In genomic region chr11:87398402-87398801, GRCm38 (mm10) we compare ENCODE assay signal across 21 mouse cellular contexts. TPM values are rescaled to one million over a fixed set of nuclear protein-coding genes. Genes with fewer than 3 reads are reported as not detected.
DNase-seq lines count a peak whose midpoint lies in the region; ATAC-seq and TF ChIP-seq lines count a peak whose summit lies in the region.
"Had no signal": no experiment of that assay in that cellular context is flagged by ENCODE, and none has a peak within 500 bp of the region (broad histone marks: within the 10 kb centered on the region; RNA-seq: fewer than 3 reads in every experiment).

No protein-coding gene starts in this region.

- 93% methylated on average over 2 of the region's 2 CpGs for WGBS in forebrain, postnatal 0 days
- WGBS in forebrain, embryonic 12.5 days = 92% methylated on average over 2 of the region's 2 CpGs

- peak; percentile 71 for TF ChIP-seq RAD21 in MEL (IDR thresholded peaks at IDR 0.05; ENCODE audit: low read depth, low read length)

- no peaks in the 10 kb centered on the region for H3K36me3 ChIP-seq in forebrain, postnatal 0 days (ENCODE audit: insufficient read depth)
- no peaks in the 10 kb centered on the region for H3K36me3 ChIP-seq in forebrain, embryonic 12.5 days (replicated peaks)
- peaks cover 0 to 2% of the 10 kb centered on the region in 2 experiments; a peak in 1 of 4 replicates for H3K36me3 ChIP-seq in MEL (ENCODE audit: control insufficient read depth in 1 of 2, insufficient read depth in 2 of 2, low read length in 2 of 2)
- H3K36me3 ChIP-seq: intestine, embryonic 15.5 days; kidney, embryonic 15.5 days; limb, embryonic 15.5 days; midbrain, embryonic 15.5 days; neural tube, embryonic 15.5 days had no signal

- H3K4me1 ChIP-seq in forebrain, postnatal 0 days (ENCODE audit: insufficient read depth) = no peaks in the 10 kb centered on the region
- no peaks in the 10 kb centered on the region for H3K4me1 ChIP-seq in forebrain, embryonic 12.5 days
- no peaks in the 10 kb centered on the region for H3K4me1 ChIP-seq in MEL (ENCODE audit: control insufficient read depth in 1 of 2, insufficient read depth in 2 of 2, low read length in 2 of 2)
- H3K4me1 ChIP-seq: heart, embryonic 10.5 days; intestine, embryonic 15.5 days; kidney, embryonic 15.5 days; midbrain, embryonic 15.5 days; neural tube, embryonic 15.5 days had no signal

- no peaks in the 10 kb centered on the region for H3K79me2 ChIP-seq in MEL (ENCODE audit: control insufficient read depth, insufficient read depth, low read length, poor library complexity)

- H3K9ac ChIP-seq in forebrain, postnatal 0 days = no peak overlapping the region
- H3K9ac ChIP-seq in forebrain, embryonic 12.5 days = no peak overlapping the region
- H3K9ac ChIP-seq in MEL (ENCODE audit: control insufficient read depth, low read depth, low read length, poor library complexity, severe bottlenecking) = no peak overlapping the region
- H3K9ac ChIP-seq: intestine, embryonic 15.5 days; kidney, embryonic 15.5 days; limb, embryonic 15.5 days; midbrain, embryonic 15.5 days; neural tube, embryonic 15.5 days had no signal

- no peak overlapping the region for H3K4me2 ChIP-seq in forebrain, postnatal 0 days (ENCODE audit: low read depth)
- no peak overlapping the region for H3K4me2 ChIP-seq in forebrain, embryonic 12.5 days
- H3K4me2 ChIP-seq: intestine, embryonic 15.5 days; kidney, embryonic 15.5 days; limb, embryonic 15.5 days; midbrain, embryonic 15.5 days; neural tube, embryonic 15.5 days had no signal

- H3K9me3 ChIP-seq in forebrain, postnatal 0 days (ENCODE audit: low read length) = no peaks in the 10 kb centered on the region
- H3K9me3 ChIP-seq in forebrain, embryonic 12.5 days = no peaks in the 10 kb centered on the region
- no peaks in the 10 kb centered on the region for H3K9me3 ChIP-seq in MEL (replicated peaks; ENCODE audit: insufficient read depth, low read length)
- H3K9me3 ChIP-seq: heart, embryonic 10.5 days; intestine, embryonic 15.5 days; kidney, embryonic 15.5 days; limb, embryonic 15.5 days; midbrain, embryonic 15.5 days; neural tube, embryonic 15.5 days had no signal

- no peak for TF ChIP-seq EP300 in MEL (IDR thresholded peaks at IDR 0.05; ENCODE audit: low read depth in 1 of 2, low read length in 2 of 2)

- H3K27me3 ChIP-seq in forebrain, postnatal 0 days (ENCODE audit: insufficient read depth, low read length) = no peaks in the 10 kb centered on the region
- no peaks in the 10 kb centered on the region for H3K27me3 ChIP-seq in forebrain, embryonic 12.5 days
- no peaks in the 10 kb centered on the region for H3K27me3 ChIP-seq in MEL (ENCODE audit: control insufficient read depth in 1 of 2, insufficient read depth in 2 of 2, low read length in 2 of 2)
- H3K27me3 ChIP-seq: intestine, embryonic 15.5 days; kidney, embryonic 15.5 days; limb, embryonic 15.5 days; midbrain, embryonic 15.5 days; neural tube, embryonic 15.5 days had no signal

- no peak overlapping the region for H3K4me3 ChIP-seq in forebrain, postnatal 0 days (ENCODE audit: low read depth, low read length)
- no peak overlapping the region for H3K4me3 ChIP-seq in forebrain, embryonic 12.5 days (replicated peaks)
- H3K4me3 ChIP-seq in layer of hippocampus, adult 2 months = no peak overlapping the region
- no peak overlapping the region for H3K4me3 ChIP-seq in MEL (ENCODE audit: control insufficient read depth in 1 of 2, insufficient read depth in 1 of 2, low read depth in 2 of 2, low read length in 2 of 2)
- H3K4me3 ChIP-seq: heart, embryonic 10.5 days; intestine, embryonic 15.5 days; kidney, embryonic 15.5 days; limb, embryonic 15.5 days; midbrain, embryonic 15.5 days; neural tube, embryonic 15.5 days had no signal

- ATAC-seq in forebrain, postnatal 0 days = no peak
- ATAC-seq in forebrain, embryonic 12.5 days (ENCODE audit: low FRiP score) = no peak
- ATAC-seq in megakaryocyte, adult 5-6 weeks (ENCODE audit: poor library complexity, severe bottlenecking) = no peak
- ATAC-seq: intestine, embryonic 15.5 days; midbrain, embryonic 15.5 days had no signal

- TF ChIP-seq POLR2A in MEL (IDR thresholded peaks at IDR 0.05; ENCODE audit: control insufficient read depth in 1 of 2, insufficient read depth in 1 of 2, low read depth in 1 of 2, low read length in 2 of 2, poor library complexity in 1 of 2) = no peak

- no peak overlapping the region for H3K27ac ChIP-seq in forebrain, postnatal 0 days (ENCODE audit: low read depth, low read length)
- no peak overlapping the region for H3K27ac ChIP-seq in forebrain, embryonic 12.5 days
- no peak overlapping the region for H3K27ac ChIP-seq in layer of hippocampus, adult 2 months
- H3K27ac ChIP-seq in MEL (ENCODE audit: control insufficient read depth, low read depth, low read length) = no peak overlapping the region
- H3K27ac ChIP-seq: heart, embryonic 10.5 days; intestine, embryonic 15.5 days; kidney, embryonic 15.5 days; limb, embryonic 15.5 days; midbrain, embryonic 15.5 days; neural tube, embryonic 15.5 days had no signal

- intact Hi-C loops in gastrocnemius, postnatal 36 days (cut with DNase I) = no loop called here

- DNase-seq in forebrain, postnatal 0 days = no peak
- no peak for DNase-seq in layer of hippocampus, adult 2 months (ENCODE audit: low spot score in 2 of 2)
- no peak for DNase-seq in layer of hippocampus, adult 18-20 months (ENCODE audit: low spot score in 2 of 2)
- DNase-seq in 3T3-L1 (ENCODE audit: low read depth, low spot score) (peak; percentile 27), MEL (ENCODE audit: low read depth, low spot score) (peak; percentile 63)
- no peak for DNase-seq in gastrocnemius, postnatal 36 days
- DNase-seq: cerebellum, adult 2 months; cerebellum, postnatal 36 days; heart, postnatal 10 days; layer of hippocampus, postnatal 36 days; lung, adult 2 months had no signal

- peak; percentile 40 for TF ChIP-seq CTCF in forebrain, postnatal 0 days (IDR thresholded peaks at IDR 0.05; ENCODE audit: low read depth)
- peak; percentile 55 for TF ChIP-seq CTCF in layer of hippocampus, adult 2 months (conservative IDR thresholded peaks at IDR 0.05)
- peak; percentile 40 to 65 (median 43) for TF ChIP-seq CTCF in MEL (IDR thresholded peaks at IDR 0.05 in 2 of 3, conservative IDR thresholded peaks at IDR 0.05 in 1 of 3; ENCODE audit: control insufficient read depth in 1 of 3, insufficient read depth in 1 of 3, low read depth in 2 of 3, low read length in 3 of 3, poor library complexity in 1 of 3, severe bottlenecking in 1 of 3)

TF ChIP-seq in MEL, 35 proteins besides CTCF, POLR2A, EP300 and RAD21:
- peak; percentile 67 for TF ChIP-seq SMC3 (IDR thresholded peaks at IDR 0.05; ENCODE audit: low read depth, low read length)
- no peak for TF ChIP-seq USF1 (IDR thresholded peaks at IDR 0.05; ENCODE audit: low read depth, low read length)
- TF ChIP-seq ZC3H11A (IDR thresholded peaks at IDR 0.05; ENCODE audit: low read depth, low read length) = peak; percentile 55
- no peak for TF ChIP-seq MAZ (IDR thresholded peaks at IDR 0.05; ENCODE audit: low read depth, low read length)

RNA-seq across cellular contexts. Expression of gene Rad51c, which starts 6.4 kb away (rescaled TPM):
- 1.9 and 4.0 TPM in 2 replicates for total RNA-seq in forebrain, postnatal 0 days (2014; rRNA removed)
- 1.9 and 2.6 TPM in 2 replicates for polyA plus RNA-seq in forebrain, postnatal 0 days (2015; fragmentation: Nextera tagmentation; extraction: Ambion mirVana)
- polyA plus RNA-seq in forebrain, embryonic 12.5 days (2016; fragmentation: Nextera tagmentation; extraction: Ambion mirVana) = 11.8 and 12.1 TPM in 2 replicates
- 1 to 10 TPM; 4.0 to 4.2 TPM for total RNA-seq in layer of hippocampus, adult 2 months (2021)
- 1 to 10 TPM; 4.5 to 4.6 TPM for total RNA-seq in layer of hippocampus, adult 18-20 months (2021)
- total RNA-seq in MEL (2012; rRNA removed) = 1.5 and 2.5 TPM in 2 replicates
- polyA plus RNA-seq in MEL (2012; ENCODE audit: insufficient read depth in 1 of 2, insufficient read length in 2 of 2, low read depth in 1 of 2, low replicate concordance in 2 of 2, missing spikeins in 1 of 2) = 1 to 10 TPM in 1 of 2 experiments, not detected in 1; 1.9 TPM
- under 1 TPM; 0.32 to 0.41 TPM for total RNA-seq in gastrocnemius, postnatal 36 days (2021)
- 4.6 and 4.8 TPM in 2 replicates for total RNA-seq in megakaryocyte, adult 5-6 weeks (2015)
- 5.2 and 5.7 TPM in 2 replicates for total RNA-seq in megakaryocyte, adult 5-6 weeks (2017)

RNA-seq across cellular contexts. Expression of gene Tex14, which starts 6.5 kb away (rescaled TPM):
- 0.23 and 0.81 TPM in 2 replicates for total RNA-seq in forebrain, postnatal 0 days (2014; rRNA removed)
- polyA plus RNA-seq in forebrain, postnatal 0 days (2015; fragmentation: Nextera tagmentation; extraction: Ambion mirVana) = 0.03 and 0.23 TPM in 2 replicates
- 0.35 and 0.42 TPM in 2 replicates for polyA plus RNA-seq in forebrain, embryonic 12.5 days (2016; fragmentation: Nextera tagmentation; extraction: Ambion mirVana)
- total RNA-seq in layer of hippocampus, adult 2 months (2021) = under 1 TPM; 0.20 to 0.26 TPM
- under 1 TPM; 0.15 to 0.23 TPM for total RNA-seq in layer of hippocampus, adult 18-20 months (2021)
- total RNA-seq in MEL (2012; rRNA removed) = 0.23 and 0.42 TPM in 2 replicates
- polyA plus RNA-seq in MEL (2012; ENCODE audit: insufficient read depth in 1 of 2, insufficient read length in 2 of 2, low read depth in 1 of 2, low replicate concordance in 2 of 2, missing spikeins in 1 of 2) = under 1 TPM in 1 of 2 experiments, not detected in 1; 0.42 TPM
- not detected for total RNA-seq in gastrocnemius, postnatal 36 days (2021)
- 0.13 and 0.43 TPM in 2 replicates for total RNA-seq in megakaryocyte, adult 5-6 weeks (2015)
- 0.15 and 1.1 TPM in 2 replicates for total RNA-seq in megakaryocyte, adult 5-6 weeks (2017)
- total RNA-seq: gastrocnemius, adult 8-10 months had no signal
- polyA plus RNA-seq: hindbrain, embryonic 11.5 days had no signal

RNA-seq across cellular contexts. Expression of gene Ppm1e, which starts 39.6 kb away (rescaled TPM):
- total RNA-seq in forebrain, postnatal 0 days (2014; rRNA removed) = 72.6 and 85.0 TPM in 2 replicates
- 14.3 and 18.9 TPM in 2 replicates for polyA plus RNA-seq in forebrain, postnatal 0 days (2015; fragmentation: Nextera tagmentation; extraction: Ambion mirVana)
- polyA plus RNA-seq in forebrain, embryonic 12.5 days (2016; fragmentation: Nextera tagmentation; extraction: Ambion mirVana) = 18.4 and 20.5 TPM in 2 replicates
- total RNA-seq in layer of hippocampus, adult 2 months (2021) = 100 to 1,000 TPM; 249 to 267 TPM
- 100 to 1,000 TPM; 239 to 249 TPM for total RNA-seq in layer of hippocampus, adult 18-20 months (2021)
- total RNA-seq in MEL (2012; rRNA removed) = 1.3 TPM in 2 replicates
- 1 to 10 TPM in 1 of 2 experiments, not detected in 1; 2.8 TPM for polyA plus RNA-seq in MEL (2012; ENCODE audit: insufficient read depth in 1 of 2, insufficient read length in 2 of 2, low read depth in 1 of 2, low replicate concordance in 2 of 2, missing spikeins in 1 of 2)
- under 1 TPM; 0.32 to 0.46 TPM for total RNA-seq in gastrocnemius, postnatal 36 days (2021)
- total RNA-seq in megakaryocyte, adult 5-6 weeks (2015) = 0.76 and 0.91 TPM in 2 replicates
- 0.57 and 0.81 TPM in 2 replicates for total RNA-seq in megakaryocyte, adult 5-6 weeks (2017)

Comparison
In these comparisons a context has a peak if more than half of its experiments do, and no peak if none do; other contexts are left out.
1. DNase-seq: peak in 3T3-L1 (single experiment) and MEL (single experiment); none in forebrain, postnatal 0 days (single experiment), layer of hippocampus, adult 2 months (0 of 2), layer of hippocampus, adult 18-20 months (0 of 2) and gastrocnemius, postnatal 36 days (0 of 2).
2. RNA of gene Ppm1e, which starts 39.6 kb away (total RNA-seq): 249 to 267 TPM in layer of hippocampus, adult 2 months, 239 to 249 TPM in layer of hippocampus, adult 18-20 months and 72.6 to 85.0 TPM in forebrain, postnatal 0 days; 1.3 TPM in MEL, 0.57 to 0.91 TPM in megakaryocyte, adult 5-6 weeks and 0.32 to 0.46 TPM in gastrocnemius, postnatal 36 days; every median in the first group is over 10 times any median in the second.
3. Peak in every context shown above with its lines, with median percentiles within 50 percentile points of each other: CTCF ChIP-seq.